Mouse (Mus musculus) hindbrain, embryonic 12.5 days (tissue): Measurements from ENCODE around the gene Cd9. TPM values are rescaled to one million over a fixed set of nuclear protein-coding genes. Genes with fewer than 3 reads are reported as not detected.

Source experiments
- ATAC-seq: fragments of 200-750 bp; cut with Nextera tagmentation; 2 replicates; pipeline ENCODE4 v1.8.0; 2017; ENCODE audit warnings: moderate TSS enrichment; ENCODE audit not compliant: low FRiP score
- H3K27ac ChIP-seq: fragments of 300-500 bp; sonication (generic); 2 replicates; pipeline ENCODE4 v1.5.1; 2016; ENCODE audit warnings: mild to moderate bottlenecking
- H3K27me3 ChIP-seq: fragments of 300-500 bp; sonication (generic); 2 replicates; pipeline ENCODE4 v1.6.1; 2016; ENCODE audit warnings: mild to moderate bottlenecking
- H3K36me3 ChIP-seq: fragments of 300-500 bp; sonication (generic); 2 replicates; pipeline ENCODE4 v1.6.1; 2016; ENCODE audit warnings: mild to moderate bottlenecking
- H3K4me1 ChIP-seq: fragments of 300-500 bp; sonication (generic); 2 replicates; pipeline ENCODE4 v1.6.1; 2016
- H3K4me2 ChIP-seq: fragments of 300-500 bp; sonication (generic); replicated peaks from 2 replicates; pipeline ENCODE4 v1.6.1; 2016; ENCODE audit warnings: mild to moderate bottlenecking
- H3K4me3 ChIP-seq: fragments of 300-500 bp; sonication (generic); 2 replicates; pipeline ENCODE4 v1.5.1; 2016; ENCODE audit warnings: mild to moderate bottlenecking
- H3K9ac ChIP-seq: fragments of 300-500 bp; sonication (generic); 2 replicates; pipeline ENCODE4 v1.6.1; 2016; ENCODE audit warnings: mild to moderate bottlenecking, moderate library complexity
- H3K9me3 ChIP-seq: fragments of 300-500 bp; sonication (generic); replicated peaks from 2 replicates; pipeline ENCODE4 v1.6.1; 2016; ENCODE audit warnings: mild to moderate bottlenecking
- WGBS: fragments of 180-500 bp; shearing (Covaris S2); methylation state at CpG from one replicate; pipeline ENCODE4 v1.1.7; 2016; 5-methylcytosine and 5-hydroxymethylcytosine counted together
- polyA plus RNA-seq: library from polyadenylated mRNA; unstranded; fragments of >200 nt; fragmentation: Nextera tagmentation; extraction: Ambion mirVana; gene quantifications from 2 replicates; pipeline ENCODE4 v1.2.1, GENCODE M21; 2016

Cd9 gene
- polyA plus RNA-seq = 49.2 and 54.1 TPM in 2 replicates

DNA sequence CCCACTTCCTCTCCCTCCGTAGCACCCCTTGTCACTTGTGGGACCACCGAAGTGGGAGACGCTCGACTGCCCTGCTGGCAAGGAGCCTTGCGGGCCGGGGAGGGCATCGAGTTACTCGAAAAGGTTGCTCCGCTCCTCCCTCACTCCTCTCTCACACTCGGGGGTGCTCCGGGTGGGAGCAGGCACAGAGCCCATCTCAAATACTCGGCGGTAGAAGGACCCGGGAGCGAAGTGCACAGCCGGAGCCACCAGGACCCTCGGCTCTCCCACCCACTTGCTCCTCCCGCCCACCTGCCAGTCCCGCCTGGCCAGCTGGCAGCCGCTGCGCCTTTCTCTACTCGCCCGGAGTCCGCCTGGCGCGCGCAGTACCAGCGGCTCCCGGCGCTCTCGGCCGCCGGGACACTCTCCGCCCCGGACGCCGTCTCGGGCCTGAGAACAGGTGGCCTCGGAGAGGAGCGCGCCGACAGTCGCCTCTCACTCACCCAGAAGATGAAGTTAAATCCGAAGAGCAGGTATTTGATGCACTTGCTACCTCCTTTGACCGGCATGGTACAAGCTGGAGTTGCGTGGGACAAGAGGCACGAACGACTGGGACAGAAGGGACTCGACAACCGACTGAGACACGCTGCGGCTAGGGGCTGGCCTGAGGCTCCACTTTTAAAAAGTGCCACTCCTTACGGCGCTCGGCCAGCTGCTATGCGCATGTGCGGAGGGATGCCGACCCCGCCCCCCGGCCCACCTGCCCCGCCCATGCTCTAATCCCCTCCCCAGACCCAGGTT lies at the start of gene Cd9:
Cd9 (minus strand) TSS at position 700 of the 780 bp plus-strand sequence.
- WGBS = under 1% methylated on average over 61 of the region's 61 CpGs
- H3K4me1 ChIP-seq = peaks cover 15% of the 10 kb centered on the region
- peak within 1 kb of the TSS; percentile 82 for H3K4me2 ChIP-seq
- peak within 1 kb of the TSS; percentile 64 for H3K9ac ChIP-seq
- peak; percentile 88 for ATAC-seq
- H3K27me3 ChIP-seq = peaks cover 35% of the 10 kb centered on the region
- H3K27ac ChIP-seq = no peak within 1 kb of the TSS
- H3K4me3 ChIP-seq = peak within 1 kb of the TSS; percentile 58
- no peaks in the 10 kb centered on the region for H3K9me3 ChIP-seq
- no peaks in the 10 kb centered on the region for H3K36me3 ChIP-seq

DNA sequence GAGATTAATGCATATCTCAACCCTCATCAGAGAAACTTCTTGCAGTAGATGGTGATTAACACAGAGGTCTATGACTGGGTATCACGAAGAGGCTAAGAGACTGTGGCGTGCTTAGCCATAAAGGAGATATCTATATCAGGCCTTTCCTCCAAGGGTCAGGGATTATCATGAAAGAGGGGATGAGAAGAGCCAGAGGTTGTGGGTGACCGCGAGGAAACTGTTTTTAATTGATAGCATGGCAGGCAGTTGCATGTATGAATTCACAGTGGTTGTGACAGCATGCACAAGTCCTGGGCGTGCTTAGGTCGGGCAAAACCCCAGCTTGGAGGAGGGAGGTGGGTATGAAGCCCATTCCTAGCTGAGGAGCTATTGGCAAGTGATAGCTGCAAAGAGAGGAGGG lies 46.7 kb upstream of the Cd9 start:
- 87% methylated on average over 6 of the region's 6 CpGs for WGBS
- Histone ChIP-seq H3K27ac (no peak overlapping the region), H3K27me3 (no peaks in the 10 kb centered on the region), H3K36me3 (no peaks in the 10 kb centered on the region), H3K9ac (no peak overlapping the region), H3K4me3 (no peak overlapping the region), H3K4me2 (no peak overlapping the region), H3K9me3 (no peaks in the 10 kb centered on the region), H3K4me1 (no peaks in the 10 kb centered on the region)
- ATAC-seq = no peak

DNA sequence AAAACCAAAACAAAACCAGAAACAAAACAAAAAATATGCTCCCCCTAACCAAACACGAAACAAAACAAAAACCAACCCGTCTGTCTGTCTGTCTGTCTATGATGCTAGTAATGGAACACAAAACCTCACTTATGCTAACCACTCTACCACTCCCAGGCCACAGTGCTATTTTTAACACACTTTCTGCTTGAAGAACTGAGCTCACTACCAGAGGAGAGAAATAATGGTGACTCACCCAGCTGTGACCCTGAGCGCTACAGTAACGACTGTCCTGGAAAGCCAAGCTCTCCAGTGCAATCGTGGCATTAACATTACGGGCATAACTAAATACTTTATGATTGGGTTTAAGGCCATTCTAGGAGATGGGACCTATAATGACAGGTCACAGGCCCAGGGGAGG lies 46.2 kb upstream of the Cd9 start:
- no peak overlapping the region for H3K27ac ChIP-seq
- no peak for ATAC-seq

DNA sequence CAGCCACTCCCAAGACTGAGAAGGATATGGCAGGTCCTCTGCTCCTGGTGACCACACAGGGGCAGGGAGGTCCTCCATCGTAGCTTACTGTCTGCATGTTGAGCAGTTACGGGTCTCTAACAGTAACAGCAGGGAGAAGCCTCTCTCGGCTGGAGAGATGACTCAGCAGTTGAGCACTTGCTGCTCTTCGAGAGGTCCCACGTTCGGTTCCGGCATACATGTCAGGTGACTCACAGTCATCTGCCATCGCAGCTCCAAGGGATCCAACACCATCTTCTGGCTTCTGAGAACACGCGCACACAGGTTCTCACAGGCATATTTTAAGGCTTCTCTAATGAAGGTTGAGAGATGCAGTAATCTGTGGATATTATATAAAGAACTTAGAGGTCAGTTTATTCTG lies 45.6 kb upstream of the Cd9 start:
- Histone ChIP-seq H3K27ac (no peak overlapping the region), H3K36me3 (no peaks in the 10 kb centered on the region), H3K4me1 (no peaks in the 10 kb centered on the region), H3K4me3 (no peak overlapping the region), H3K9ac (no peak overlapping the region), H3K27me3 (no peaks in the 10 kb centered on the region), H3K9me3 (no peaks in the 10 kb centered on the region), H3K4me2 (no peak overlapping the region)
- 87% methylated on average over 10 of the region's 10 CpGs for WGBS
- no peak for ATAC-seq

More for the DNA sequence above, 46.2 kb upstream of the Cd9 start:
- Histone ChIP-seq H3K9me3 (no peaks in the 10 kb centered on the region), H3K27me3 (no peaks in the 10 kb centered on the region), H3K36me3 (no peaks in the 10 kb centered on the region), H3K4me2 (no peak overlapping the region), H3K4me3 (no peak overlapping the region), H3K4me1 (no peaks in the 10 kb centered on the region), H3K9ac (no peak overlapping the region)
- 88% methylated on average over 6 of the region's 6 CpGs for WGBS

DNA sequence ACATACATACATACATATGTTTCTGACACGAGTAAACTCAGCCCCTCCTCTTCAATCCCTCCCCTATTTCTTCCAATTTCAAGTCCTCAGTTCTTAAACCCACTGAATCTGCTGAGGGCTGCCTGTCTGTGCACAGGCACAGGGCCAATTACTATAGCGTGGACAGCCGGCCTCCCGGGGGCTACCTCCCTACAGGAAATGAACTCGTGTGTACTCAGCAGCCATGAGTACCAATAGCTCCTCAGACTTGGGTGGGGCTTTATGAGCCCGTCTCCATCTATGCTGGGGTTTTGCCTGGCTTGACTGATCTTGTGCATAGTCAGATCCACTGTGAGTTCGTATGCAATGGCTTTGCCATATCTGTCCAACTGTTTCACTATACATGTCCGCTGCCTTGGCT lies 44.8 kb upstream of the Cd9 start:
- Histone ChIP-seq H3K9me3 (no peaks in the 10 kb centered on the region), H3K27ac (no peak overlapping the region), H3K36me3 (no peaks in the 10 kb centered on the region), H3K4me2 (no peak overlapping the region), H3K4me1 (no peaks in the 10 kb centered on the region), H3K4me3 (no peak overlapping the region), H3K27me3 (no peaks in the 10 kb centered on the region), H3K9ac (no peak overlapping the region)
- 70% methylated on average over 8 of the region's 8 CpGs for WGBS
- ATAC-seq = no peak

DNA sequence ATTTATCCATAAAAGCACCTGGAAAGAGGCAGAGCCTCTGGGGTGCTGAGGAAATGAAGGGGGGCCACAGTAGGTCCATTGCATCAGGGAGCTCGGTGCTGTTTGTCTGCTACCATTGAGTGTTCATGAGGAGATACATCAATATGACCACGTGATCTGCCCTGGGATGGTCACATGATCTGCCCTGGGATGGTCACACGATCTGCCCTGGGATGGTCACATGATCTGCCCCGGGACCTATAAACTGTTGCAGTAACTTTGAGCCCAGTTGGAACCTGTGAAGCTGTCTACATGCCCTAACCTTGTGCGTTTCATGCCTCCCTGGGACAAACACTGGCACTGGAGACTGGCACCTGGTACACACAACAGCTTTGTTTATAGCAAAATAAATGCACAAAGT lies 43.9 kb upstream of the Cd9 start:
- Histone ChIP-seq H3K27ac (no peak overlapping the region), H3K9ac (no peak overlapping the region), H3K4me2 (no peak overlapping the region), H3K9me3 (no peaks in the 10 kb centered on the region), H3K27me3 (no peaks in the 10 kb centered on the region), H3K36me3 (no peaks in the 10 kb centered on the region), H3K4me1 (no peaks in the 10 kb centered on the region), H3K4me3 (no peak overlapping the region)
- 81% methylated on average over 5 of the region's 5 CpGs for WGBS
- ATAC-seq = no peak

DNA sequence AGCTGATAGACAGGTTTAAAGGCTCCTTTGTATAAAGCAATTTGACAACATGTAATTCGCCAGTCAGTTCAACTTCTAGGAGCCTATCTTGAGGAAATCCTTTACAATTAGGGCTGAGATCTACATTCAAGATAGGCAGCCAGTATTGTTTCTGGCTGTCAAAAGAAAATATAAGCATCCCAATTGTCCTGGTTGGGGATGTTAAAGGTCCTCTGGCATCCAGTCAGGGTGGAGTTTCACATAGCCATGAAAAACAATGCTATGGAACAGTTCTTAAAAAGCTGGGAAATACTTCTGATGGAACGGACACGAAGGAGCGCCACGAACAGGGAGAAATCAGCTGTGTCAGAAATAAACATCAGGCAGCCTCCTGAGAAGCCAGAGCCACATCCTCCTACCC lies 40.4 kb upstream of the Cd9 start:
- whole genome bisulfite sequencing = 89% methylated on average over 5 of the region's 5 CpGs
- Histone ChIP-seq H3K4me3 (no peak overlapping the region), H3K4me1 (no peaks in the 10 kb centered on the region), H3K9ac (no peak overlapping the region), H3K27me3 (no peaks in the 10 kb centered on the region), H3K9me3 (no peaks in the 10 kb centered on the region), H3K27ac (no peak overlapping the region), H3K4me2 (no peak overlapping the region), H3K36me3 (no peaks in the 10 kb centered on the region)
- no peak for ATAC-seq

DNA sequence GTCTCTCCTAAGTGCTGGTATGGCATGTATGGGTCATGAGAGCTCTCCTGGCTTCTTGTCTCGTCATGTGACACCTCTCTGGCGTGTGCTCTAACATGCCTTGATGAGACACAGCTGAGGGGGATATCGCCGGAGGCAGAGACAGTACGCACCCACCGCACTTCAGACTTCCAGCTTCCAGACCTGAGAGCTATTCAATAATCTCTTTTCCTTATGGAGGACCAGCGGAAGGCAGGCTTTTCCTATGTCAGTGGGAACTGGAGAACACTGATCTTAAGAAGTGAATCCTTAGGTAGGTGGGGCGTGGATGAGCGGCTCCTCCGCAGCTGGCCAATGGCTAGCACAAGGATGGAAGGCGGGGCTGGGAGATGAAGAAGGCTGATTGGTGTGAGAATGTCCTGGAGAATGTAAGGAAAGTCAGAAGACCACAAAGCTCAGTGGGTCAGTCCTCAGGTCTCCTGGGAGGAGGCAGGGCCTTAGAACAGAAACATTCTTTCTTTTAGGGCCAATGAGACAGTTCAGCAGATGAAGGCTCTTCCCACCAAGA lies 38.6 kb upstream of the Cd9 start:
- Histone ChIP-seq H3K4me1 (no peaks in the 10 kb centered on the region), H3K27me3 (no peaks in the 10 kb centered on the region), H3K27ac (no peak overlapping the region), H3K9me3 (no peaks in the 10 kb centered on the region), H3K36me3 (no peaks in the 10 kb centered on the region), H3K4me3 (no peak overlapping the region), H3K9ac (no peak overlapping the region), H3K4me2 (no peak overlapping the region)
- WGBS = 87% methylated on average over 11 of the region's 11 CpGs
- ATAC-seq = no peak

DNA sequence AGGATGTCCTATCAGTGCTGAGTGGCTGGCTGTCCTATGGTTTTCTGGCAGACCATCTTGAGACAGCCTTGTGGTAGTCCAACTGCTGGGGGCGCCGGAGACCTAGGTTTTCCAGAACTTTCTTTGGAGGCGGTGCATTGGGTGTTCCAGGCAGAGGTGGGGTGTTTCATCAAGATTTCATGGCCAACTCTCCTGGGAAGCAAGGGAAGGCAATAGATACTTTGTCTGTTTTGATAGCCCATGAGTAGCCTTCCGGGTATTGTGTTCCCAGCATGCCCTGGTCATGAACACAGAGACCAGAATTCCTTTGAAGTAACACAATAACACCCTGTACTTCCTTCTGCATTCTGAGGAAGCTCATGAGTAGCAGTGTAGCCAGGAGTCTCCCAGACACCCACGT lies 34.9 kb upstream of the Cd9 start:
- ATAC-seq = no peak
- H3K36me3 ChIP-seq = no peaks in the 10 kb centered on the region
- H3K9me3 ChIP-seq = no peaks in the 10 kb centered on the region
- no peaks in the 10 kb centered on the region for H3K4me1 ChIP-seq
- H3K4me2 ChIP-seq = no peak overlapping the region
- H3K27ac ChIP-seq = no peak overlapping the region
- 82% methylated on average over 5 of the region's 5 CpGs for WGBS
- no peak overlapping the region for H3K9ac ChIP-seq
- H3K27me3 ChIP-seq = no peaks in the 10 kb centered on the region
- H3K4me3 ChIP-seq = no peak overlapping the region

DNA sequence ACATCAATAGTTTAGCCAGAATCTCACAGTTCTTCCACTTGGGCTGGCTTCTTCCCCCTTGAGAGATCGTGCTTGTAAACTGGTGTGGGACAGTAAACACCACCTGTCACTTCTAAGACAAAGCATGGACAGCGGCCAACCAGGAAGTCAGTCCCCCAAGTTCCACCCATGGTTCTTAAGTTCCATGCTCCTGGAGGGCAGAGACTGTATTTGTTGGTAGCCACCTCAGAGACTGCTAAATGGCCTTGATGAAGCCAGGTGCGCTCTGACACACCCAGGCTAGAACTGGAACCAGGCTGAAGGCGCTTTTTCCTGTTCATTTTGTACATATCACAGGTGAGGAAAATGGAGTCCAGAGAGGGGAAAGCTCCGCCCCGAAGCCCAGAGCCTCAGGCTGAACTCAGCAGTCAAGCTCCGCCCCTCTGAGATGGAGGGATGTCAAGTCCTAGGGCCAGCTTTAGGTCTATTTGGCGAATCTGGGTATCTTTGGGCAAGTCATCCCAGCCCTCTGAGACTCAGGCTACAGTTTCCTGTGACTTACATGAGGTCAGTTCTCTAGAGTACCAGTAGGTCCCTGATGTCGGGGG lies 34.1 kb upstream of the Cd9 start:
- no peak for ATAC-seq
- Histone ChIP-seq H3K4me2 (no peak overlapping the region), H3K36me3 (no peaks in the 10 kb centered on the region), H3K9ac (no peak overlapping the region), H3K27me3 (no peaks in the 10 kb centered on the region), H3K4me3 (no peak overlapping the region), H3K4me1 (no peaks in the 10 kb centered on the region), H3K9me3 (no peaks in the 10 kb centered on the region), H3K27ac (no peak overlapping the region)
- 85% methylated on average over 9 of the region's 9 CpGs for WGBS

DNA sequence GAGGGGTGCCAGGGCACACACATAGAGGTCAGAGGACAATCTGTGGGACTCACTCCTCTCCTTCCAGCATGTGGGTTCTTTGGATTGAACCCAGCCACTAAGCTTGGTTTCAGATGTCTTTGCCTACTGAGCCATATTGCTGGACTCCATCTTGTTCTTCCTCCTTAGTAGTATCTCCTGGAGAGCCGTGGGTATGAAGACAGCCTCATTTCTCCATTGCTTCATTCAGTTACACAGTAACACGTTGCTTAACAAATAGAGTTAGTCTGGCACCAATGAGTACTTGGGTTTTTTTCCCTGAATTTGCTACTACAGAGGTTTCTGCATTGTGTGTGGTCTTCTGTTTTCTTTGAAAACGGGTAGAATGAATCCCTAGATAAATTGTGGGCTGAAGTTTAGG lies 31.5 kb upstream of the Cd9 start:
- Histone ChIP-seq H3K27ac (no peak overlapping the region), H3K9ac (no peak overlapping the region), H3K4me1 (no peaks in the 10 kb centered on the region), H3K4me3 (no peak overlapping the region), H3K4me2 (no peak overlapping the region), H3K36me3 (no peaks in the 10 kb centered on the region), H3K9me3 (no peaks in the 10 kb centered on the region), H3K27me3 (no peaks in the 10 kb centered on the region)
- WGBS = 68% methylated on average over 3 of the region's 3 CpGs
- no peak for ATAC-seq

DNA sequence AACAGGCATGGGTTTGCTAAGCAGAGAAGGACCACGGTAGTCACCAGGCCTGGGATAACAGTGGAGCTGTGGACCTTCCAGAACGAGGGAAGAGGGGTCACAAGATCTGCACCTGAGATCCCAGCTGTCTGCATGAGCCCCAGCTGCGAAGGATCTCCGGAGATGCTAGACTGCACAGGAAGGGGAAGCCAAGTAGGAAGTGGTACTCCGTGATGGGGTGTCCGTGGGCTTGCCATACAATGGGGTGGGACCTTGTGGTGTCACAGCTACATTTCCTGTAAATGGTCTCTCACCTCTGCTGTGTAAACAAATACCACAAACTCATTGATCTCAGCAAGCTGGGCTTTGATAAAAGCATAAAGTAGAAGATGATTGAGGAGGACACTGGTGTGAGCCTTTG lies 29.4 kb upstream of the Cd9 start:
- H3K9ac ChIP-seq = no peak overlapping the region
- no peak overlapping the region for H3K27ac ChIP-seq
- H3K4me2 ChIP-seq = no peak overlapping the region
- WGBS = 81% methylated on average over 6 of the region's 6 CpGs
- no peak overlapping the region for H3K4me3 ChIP-seq
- no peaks in the 10 kb centered on the region for H3K36me3 ChIP-seq
- H3K27me3 ChIP-seq = no peaks in the 10 kb centered on the region
- no peaks in the 10 kb centered on the region for H3K4me1 ChIP-seq
- ATAC-seq = no peak
- no peaks in the 10 kb centered on the region for H3K9me3 ChIP-seq
